Mouse (Mus musculus) lung, adult 2 months (tissue): ENCODE data around the gene Nudc. TPM values are rescaled to one million over a fixed set of nuclear protein-coding genes. Genes with fewer than 3 reads are reported as not detected.

Experiments
- DNase-seq: peaks from one replicate; pipeline ENCODE4 v3.0.0; 2022
- H3K4me1 ChIP-seq: fragments of 200-500 bp; 2 replicates; pipeline ENCODE4 v1.6.1; 2011; ENCODE audit warnings: low read length; ENCODE audit not compliant: control insufficient read depth, insufficient read depth
- H3K4me3 ChIP-seq: fragments of 200-500 bp; replicated peaks from 2 replicates; pipeline ENCODE3; 2011; ENCODE audit warnings: low read depth, mild to moderate bottlenecking, control low read depth, low read length; ENCODE audit errors: extremely low read depth
- CTCF ChIP-seq: fragments of 200-500 bp; IDR thresholded peaks from 2 replicates; pipeline ENCODE4 v1.5.1; 2011; ENCODE audit warnings: mild to moderate bottlenecking, low read length, control low read depth; ENCODE audit not compliant: insufficient read depth
- POLR2A ChIP-seq: fragments of 200-500 bp; IDR thresholded peaks from 2 replicates; pipeline ENCODE4 v1.6.1; 2011; ENCODE audit warnings: low read depth, mild to moderate bottlenecking, control low read depth, low read length, borderline replicate concordance; ENCODE audit errors: extremely low read depth
- WGBS: fragments of 180-500 bp; shearing (Covaris S2); methylation state at CpG from one replicate; pipeline ENCODE4 v1.1.7; 2018; 5-methylcytosine and 5-hydroxymethylcytosine counted together
- polyA plus RNA-seq: library from polyadenylated mRNA; depleted of rRNA; stranded (reverse); fragments of >200 nt; gene quantifications from 2 replicates; pipeline ENCODE4 v1.2.3, GENCODE M21; 2012; rRNA removed

The Nudc gene
- 52.4 and 60.4 TPM in 2 replicates for polyA plus RNA-seq

DNA sequence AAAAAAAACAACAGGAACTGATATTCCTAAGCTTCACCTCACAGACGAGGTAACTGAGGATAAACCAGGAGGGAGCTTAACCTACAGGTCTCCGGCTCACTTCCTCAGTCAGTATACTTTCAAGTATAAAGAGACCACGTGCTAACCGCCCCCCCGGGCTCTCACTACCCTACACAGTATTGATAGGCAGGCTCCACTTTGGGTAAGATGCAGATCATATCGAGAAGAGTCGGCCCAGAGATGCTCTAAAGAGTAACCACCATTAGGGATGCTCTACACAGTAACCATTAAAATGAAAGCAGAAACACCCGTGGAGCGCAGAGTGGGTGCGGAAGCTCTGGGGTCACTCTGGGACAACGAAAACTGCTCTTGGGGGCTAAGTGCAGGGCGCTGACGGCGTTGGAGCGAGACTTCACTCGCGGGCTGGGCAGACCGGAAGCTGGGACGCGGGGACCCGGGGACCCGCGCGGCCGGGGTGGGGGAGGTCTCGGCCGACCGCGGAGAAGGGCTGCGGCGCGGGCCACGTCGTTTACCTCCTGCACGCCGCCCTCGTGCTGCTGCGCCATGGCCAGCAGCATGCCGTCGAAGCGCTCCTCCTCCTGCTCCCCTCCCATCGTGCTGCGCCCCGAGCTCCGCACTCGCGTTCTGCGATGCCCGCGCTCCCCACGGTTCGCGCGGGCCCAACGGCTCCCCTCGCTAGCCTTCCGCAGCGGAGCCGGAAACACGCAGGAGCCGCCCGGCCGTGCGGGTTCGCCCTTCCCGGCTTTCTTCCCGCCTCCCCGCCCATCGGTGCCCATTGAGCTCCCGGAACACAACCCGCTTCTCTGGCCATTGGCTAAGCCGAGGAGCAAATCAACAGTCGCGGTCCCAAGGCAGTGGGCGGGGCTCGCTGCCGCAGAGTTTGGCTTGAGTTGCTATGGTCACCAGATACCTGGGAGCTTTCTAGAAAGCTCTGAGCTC, at the start of gene Nudc:
TSS of gene Nudc (minus strand) at position 725 of the 960 bp plus-strand sequence.
- Histone ChIP-seq H3K4me1 (no peaks in the 10 kb centered on the region; the same call in 1 of the 2 replicates), H3K4me3 (peak within 1 kb of the TSS; percentile 99)
- under 1% methylated on average over 72 of the region's 77 CpGs for WGBS
- peak; percentile 90 for DNase-seq
- TF ChIP-seq CTCF (no peak), POLR2A (peak; percentile 88)

GRCm38 (mm10) chr4:133595538-133595937, 49.7 kb upstream of the Nudc start:
- Histone ChIP-seq H3K4me1 (peaks cover 6% of the 10 kb centered on the region), H3K4me3 (no peak overlapping the region)
- TF ChIP-seq POLR2A = no peak
- no peak for TF ChIP-seq CTCF
- no peak for DNase-seq
- 63% methylated on average over 7 of the region's 7 CpGs for WGBS

- no peaks in the 10 kb centered on the region for H3K4me1 ChIP-seq
- WGBS = 23% methylated on average over 7 of the region's 7 CpGs
- H3K4me3 ChIP-seq = no peak overlapping the region
- DNase-seq = peak; percentile 76
- TF ChIP-seq POLR2A = no peak
- TF ChIP-seq CTCF = peak; percentile 97
Observed at GRCm38 (mm10) chr4:133592570-133592969, 46.8 kb upstream of the Nudc start.

DNA sequence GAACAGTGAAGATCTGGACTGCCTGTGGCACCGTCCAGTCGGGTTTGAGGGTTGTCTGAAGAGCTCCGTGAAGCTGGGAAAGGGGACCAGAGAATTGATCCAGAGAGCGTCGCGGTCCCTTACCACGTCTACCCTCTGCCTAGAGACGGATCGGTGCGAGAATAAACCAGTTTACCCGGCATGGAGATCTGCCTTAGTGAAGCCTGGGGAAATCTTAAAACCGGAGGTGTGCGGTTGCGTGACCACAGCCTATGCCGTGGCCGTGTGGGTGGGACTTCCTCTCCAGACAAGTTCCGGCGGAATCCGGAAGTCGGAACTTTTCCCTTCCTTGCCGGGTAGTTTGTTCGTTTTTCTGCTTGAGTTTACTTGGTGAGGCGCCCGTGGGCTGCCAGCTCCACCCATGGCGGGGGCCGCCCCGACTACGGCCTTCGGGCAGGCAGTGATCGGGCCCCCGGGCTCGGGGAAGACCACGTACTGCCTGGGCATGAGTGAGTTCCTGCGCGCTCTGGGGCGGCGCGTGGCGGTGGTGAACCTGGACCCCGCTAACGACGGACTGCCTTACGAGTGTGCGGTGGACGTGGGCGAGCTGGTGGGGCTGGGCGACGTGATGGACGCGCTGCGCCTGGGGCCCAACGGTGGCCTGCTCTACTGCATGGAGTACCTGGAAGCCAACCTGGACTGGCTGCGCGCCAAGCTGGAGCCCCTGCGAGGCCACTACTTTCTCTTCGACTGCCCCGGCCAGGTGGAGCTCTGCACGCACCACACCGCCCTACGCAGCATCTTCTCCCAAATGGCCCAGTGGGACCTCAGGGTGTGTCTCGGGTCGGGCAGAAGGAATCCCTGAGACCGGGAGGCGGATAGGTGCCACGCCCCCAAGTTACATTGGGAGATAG, 38.5 kb upstream of the Nudc start, which contains the start of gene Gpn2:
TSS of gene Gpn2 (plus strand) at position 304 of the 893 bp plus-strand sequence.
- 2% methylated on average over 65 of the region's 65 CpGs for WGBS
- DNase-seq = peak; percentile 77

GRCm38 (mm10) chr4:133583690-133584058, 37.9 kb upstream of the Nudc start:
- no peak for DNase-seq
- WGBS = 54% methylated on average over 6 of the region's 6 CpGs
- TF ChIP-seq CTCF (no peak), POLR2A (no peak)
- Histone ChIP-seq H3K4me1 (peaks cover 3% of the 10 kb centered on the region; the same call in 1 of the 2 replicates), H3K4me3 (peak overlapping the region; percentile 84)

More for the DNA sequence above, 38.5 kb upstream of the Nudc start, which contains the start of gene Gpn2:
- TF ChIP-seq CTCF (no peak), POLR2A (peak; percentile 65; the same call in 1 of the 2 replicates)
- Histone ChIP-seq H3K4me3 (peak within 1 kb of the TSS; percentile 84), H3K4me1 (peaks cover 3% of the 10 kb centered on the region; the same call in 1 of the 2 replicates)

- Histone ChIP-seq H3K4me3 (no peak overlapping the region), H3K4me1 (no peaks in the 10 kb centered on the region)
- no peak for TF ChIP-seq POLR2A
- no peak for TF ChIP-seq CTCF
- WGBS = 81% methylated on average over 12 of the region's 12 CpGs
- DNase-seq = no peak
Observed at GRCm38 (mm10) chr4:133577983-133578382, 32.2 kb upstream of the Nudc start.

- no peaks in the 10 kb centered on the region for H3K4me1 ChIP-seq
- TF ChIP-seq CTCF (no peak), POLR2A (no peak)
- under 1% methylated on average over 41 of the region's 41 CpGs for WGBS
- no peak for DNase-seq
- H3K4me3 ChIP-seq = peak overlapping the region; percentile 80
Observed at GRCm38 (mm10) chr4:133574843-133575202, 29.0 kb upstream of the Nudc start.

- WGBS = 3% methylated on average over 44 of the region's 44 CpGs
- TF ChIP-seq POLR2A (peak; percentile 90; the same call in 1 of the 2 replicates), CTCF (no peak)
Observed at GRCm38 (mm10) chr4:133574070-133574842, 28.5 kb upstream of the Nudc start, which contains the start of gene Gpatch3. Gpatch3 (plus strand) TSS chr4:133574745.

GRCm38 (mm10) chr4:133570066-133570466, 24.3 kb upstream of the Nudc start:
- H3K4me3 ChIP-seq = no peak overlapping the region

More at GRCm38 (mm10) chr4:133574070-133574842, 28.5 kb upstream of the Nudc start, which contains the start of gene Gpatch3:
- Histone ChIP-seq H3K4me1 (no peaks in the 10 kb centered on the region), H3K4me3 (peak within 1 kb of the TSS; percentile 80)
- peak; percentile 92 for DNase-seq

More at GRCm38 (mm10) chr4:133570066-133570466, 24.3 kb upstream of the Nudc start:
- TF ChIP-seq POLR2A = no peak
- TF ChIP-seq CTCF = no peak
- WGBS = 37% methylated on average over 10 of the region's 10 CpGs
- no peaks in the 10 kb centered on the region for H3K4me1 ChIP-seq
- DNase-seq = no peak
